Mouse (Mus musculus) neural tube, embryonic 10.5 days (tissue): Measurements from ENCODE around the gene Polg2.
"Not testable (repeated sequence)": the region's sequence is repeated elsewhere in the genome, so short reads cannot be mapped to it uniquely, and the experiment has no call there.

Experiments
- DNase-seq: peaks from one replicate; pipeline ENCODE4 v3.0.0-alpha.2; 2017; ENCODE audit warnings: low spot score; ENCODE audit errors: extremely low spot score

The Polg2 gene

GRCm38 (mm10) chr11:106762139-106762799 is 17.1 kb downstream of the Polg2 start:
- no peak for DNase-seq

GRCm38 (mm10) chr11:106760511-106760910 is 18.8 kb downstream of the Polg2 start:
- no peak for DNase-seq

- no peak for DNase-seq
These were observed 20.3 kb downstream of the Polg2 start for GRCm38 (mm10) chr11:106759028-106759427.

GRCm38 (mm10) chr11:106755583-106755982 is 23.8 kb downstream of the Polg2 start:
- DNase-seq, result no peak

GRCm38 (mm10) chr11:106753314-106753713 is 26.0 kb downstream of the Polg2 start:
- DNase-seq, result no peak

GRCm38 (mm10) chr11:106752103-106752502 is 27.2 kb downstream of the Polg2 start:
- no peak for DNase-seq

GRCm38 (mm10) chr11:106751039-106752018 is 28.0 kb downstream of the Polg2 start, which contains the start of gene Milr1:
Gene Milr1, plus strand, starts transcription at chr11:106751226.
- DNase-seq, result no peak

- no peak for DNase-seq
These were observed 29.1 kb downstream of the Polg2 start, which contains the start of gene Pecam1 for GRCm38 (mm10) chr11:106750121-106750751. Gene Pecam1, minus strand, starts transcription at chr11:106750628.

- not testable (repeated sequence) for DNase-seq
These were observed 29.7 kb downstream of the Polg2 start for GRCm38 (mm10) chr11:106749557-106750120.

GRCm38 (mm10) chr11:106744949-106745348 is 34.4 kb downstream of the Polg2 start:
- DNase-seq, result no peak

- DNase-seq, result no peak
These were observed 36.9 kb downstream of the Polg2 start for GRCm38 (mm10) chr11:106742388-106742841.

GRCm38 (mm10) chr11:106741826-106742225 is 37.5 kb downstream of the Polg2 start:
- no peak for DNase-seq

- DNase-seq, result peak; percentile 41
These were observed 38.1 kb downstream of the Polg2 start for GRCm38 (mm10) chr11:106741232-106741631.

- not testable (repeated sequence) for DNase-seq
These were observed 38.6 kb downstream of the Polg2 start for GRCm38 (mm10) chr11:106740724-106741123.

GRCm38 (mm10) chr11:106739116-106739515 is 40.2 kb downstream of the Polg2 start:
- DNase-seq, result no peak

GRCm38 (mm10) chr11:106737178-106737621 is 42.1 kb downstream of the Polg2 start:
- DNase-seq, result no peak

- DNase-seq, result no peak
These were observed 42.7 kb downstream of the Polg2 start for GRCm38 (mm10) chr11:106736614-106737013.

- no peak for DNase-seq
These were observed 48.6 kb downstream of the Polg2 start for GRCm38 (mm10) chr11:106730714-106731113.

GRCm38 (mm10) chr11:106729656-106730055 is 49.7 kb downstream of the Polg2 start:
- DNase-seq, result no peak

GRCm38 (mm10) chr11:106728402-106729366 is 50.7 kb downstream of the Polg2 start:
- DNase-seq, result no peak
